Mouse (Mus musculus) olfactory bulb, adult 2 months (tissue): ENCODE data around the gene Arhgap44.

Experiments used
- CTCF ChIP-seq: fragments of 200-500 bp; IDR thresholded peaks from 2 replicates; pipeline ENCODE4 v1.5.1; 2012; ENCODE audit warnings: low read depth, mild to moderate bottlenecking, low read length, moderate library complexity; ENCODE audit not compliant: insufficient read depth
- POLR2A ChIP-seq: fragments of 200-500 bp; IDR thresholded peaks from 2 replicates; pipeline ENCODE4 v1.6.1; 2012; ENCODE audit warnings: mild to moderate bottlenecking, low read depth, low read length, moderate library complexity; ENCODE audit not compliant: insufficient read depth

GRCm38 (mm10) chr11:64972418-64972817, 190.3 kb downstream of the Arhgap44 start:
- no peak for TF ChIP-seq CTCF
- no peak for TF ChIP-seq POLR2A
